Mouse (Mus musculus) heart, embryonic 10.5 days (tissue): Measurements from ENCODE around the gene F3. TPM values are rescaled to one million over a fixed set of nuclear protein-coding genes. Genes with fewer than 3 reads are reported as not detected.
"Not testable (repeated sequence)": the region's sequence is repeated elsewhere in the genome, so short reads cannot be mapped to it uniquely, and the experiment has no call there.

Source experiments
- DNase-seq: peaks from one replicate; pipeline ENCODE4 v3.0.0-alpha.2; 2017; ENCODE audit warnings: low spot score
- H3K27ac ChIP-seq: fragments of 300-500 bp; sonication (generic); 2 replicates; pipeline ENCODE4 v1.5.1; 2016; ENCODE audit warnings: mild to moderate bottlenecking
- H3K27me3 ChIP-seq: fragments of 300-500 bp; sonication (generic); 2 replicates; pipeline ENCODE4 v1.6.1; 2016; ENCODE audit warnings: mild to moderate bottlenecking; ENCODE audit not compliant: poor library complexity, insufficient read depth, severe bottlenecking
- H3K36me3 ChIP-seq: fragments of 300-500 bp; sonication (generic); 2 replicates; pipeline ENCODE4 v1.6.1; 2016; ENCODE audit warnings: mild to moderate bottlenecking, moderate library complexity
- H3K4me1 ChIP-seq: fragments of 300-500 bp; sonication (generic); 2 replicates; pipeline ENCODE4 v1.6.1; 2016; ENCODE audit warnings: mild to moderate bottlenecking
- H3K4me3 ChIP-seq: fragments of 300-500 bp; sonication (generic); 2 replicates; pipeline ENCODE4 v1.5.1; 2016; ENCODE audit warnings: mild to moderate bottlenecking, moderate library complexity
- H3K9me3 ChIP-seq: fragments of 300-500 bp; sonication (generic); 2 replicates; pipeline ENCODE4 v1.6.1; 2016; ENCODE audit warnings: mild to moderate bottlenecking, moderate library complexity
- WGBS: fragments of 180-500 bp; shearing (Covaris S2); methylation state at CpG from one replicate; pipeline ENCODE4 v1.1.7; 2016; 5-methylcytosine and 5-hydroxymethylcytosine counted together
- polyA plus RNA-seq: library from polyadenylated mRNA; unstranded; fragments of >200 nt; fragmentation: Nextera tagmentation; extraction: Ambion mirVana; gene quantifications from 2 replicates; pipeline ENCODE4 v1.2.1, GENCODE M21; 2016

Gene F3
- polyA plus RNA-seq, 1 experiment from 2014 or later: 9.2 TPM

DNA sequence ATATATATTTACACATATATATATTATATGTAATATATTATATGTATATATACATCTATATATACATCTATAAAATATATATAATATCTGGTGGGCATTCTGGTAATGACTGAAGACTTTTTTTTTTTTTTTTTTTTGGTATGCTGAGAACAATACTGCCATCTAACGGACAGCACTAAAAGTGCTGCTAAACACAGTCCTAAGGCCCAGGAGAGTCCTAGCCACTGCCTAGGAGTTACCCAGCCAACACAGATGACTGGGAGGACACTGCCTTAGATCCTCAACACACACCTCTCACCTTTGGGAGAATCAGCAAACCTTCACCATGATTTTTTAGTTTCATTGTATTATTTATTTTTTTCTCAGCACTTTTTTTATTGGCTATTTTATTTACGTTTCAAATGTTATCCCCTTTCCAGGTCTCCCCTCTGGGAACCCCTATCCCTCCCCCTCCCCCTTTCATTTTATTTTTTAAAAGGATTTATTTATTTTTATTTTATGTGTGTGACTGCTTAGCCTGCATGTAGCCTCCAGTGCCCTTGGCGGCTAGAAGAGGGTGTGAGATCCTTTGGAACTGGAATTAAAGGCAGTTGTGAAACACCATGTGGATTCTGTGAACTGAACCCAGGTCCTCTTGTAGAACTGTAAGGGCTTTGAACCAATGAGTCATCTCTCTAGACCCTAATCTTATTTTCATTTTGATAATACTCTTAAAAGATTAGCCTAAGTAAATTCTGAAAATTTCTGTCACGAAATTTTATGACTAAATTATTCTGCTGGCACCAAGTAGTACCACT lies 38.9 kb downstream of the F3 start:
- no peak for DNase-seq
- peaks cover 52% of the 10 kb centered on the region for H3K36me3 ChIP-seq
- H3K27me3 ChIP-seq: no peaks in the 10 kb centered on the region
- WGBS: 64% methylated on average over 4 of the region's 4 CpGs
- H3K27ac ChIP-seq: no peak overlapping the region
- H3K9me3 ChIP-seq: no peaks in the 10 kb centered on the region
- no peaks in the 10 kb centered on the region for H3K4me1 ChIP-seq
- H3K4me3 ChIP-seq: no peak overlapping the region

DNA sequence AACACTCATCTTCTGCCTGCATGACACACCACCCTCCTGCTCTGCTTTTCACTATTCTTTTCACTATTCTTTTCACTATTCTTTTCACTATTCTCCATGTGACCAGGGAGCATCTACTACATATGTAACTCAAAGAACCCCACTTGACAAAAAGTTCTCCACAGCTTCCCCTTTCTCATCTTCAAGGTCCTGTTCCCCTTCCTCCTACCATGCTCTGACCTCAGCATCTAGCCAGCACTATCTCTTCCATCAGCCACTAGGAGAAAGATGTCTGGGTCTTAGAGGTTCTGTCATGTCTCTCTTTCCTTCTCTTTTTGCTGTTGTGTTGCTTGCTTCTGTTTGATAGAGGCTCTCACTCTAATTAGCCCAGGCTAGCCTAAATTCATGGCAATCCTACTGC lies 42.7 kb downstream of the F3 start:
- no peak for DNase-seq
- no peak overlapping the region for H3K27ac ChIP-seq
- no peaks in the 10 kb centered on the region for H3K27me3 ChIP-seq
- no peaks in the 10 kb centered on the region for H3K9me3 ChIP-seq
- no peaks in the 10 kb centered on the region for H3K4me1 ChIP-seq
- H3K36me3 ChIP-seq: peaks cover 66% of the 10 kb centered on the region
- H3K4me3 ChIP-seq: no peak overlapping the region

DNA sequence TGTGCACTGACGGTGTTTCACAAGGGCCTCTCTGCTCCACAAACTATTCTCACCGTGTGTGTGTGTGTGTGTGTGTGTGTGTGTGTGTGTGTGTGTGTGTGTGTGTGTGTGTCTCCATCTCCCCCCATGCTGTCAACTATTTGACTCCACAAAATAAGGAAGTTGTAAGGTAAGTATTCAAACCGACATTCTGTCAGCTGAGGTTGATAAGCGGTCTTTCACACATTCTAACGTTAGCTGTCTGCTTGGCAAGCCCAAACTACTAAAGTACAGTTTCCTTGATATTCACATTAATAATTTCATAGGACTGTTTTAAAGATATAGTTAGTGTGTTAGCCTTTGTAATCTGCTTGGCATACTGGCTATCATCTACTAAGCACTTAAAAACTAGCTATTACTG lies 43.5 kb downstream of the F3 start:
- 84% methylated on average over 5 of the region's 5 CpGs for WGBS
- Histone ChIP-seq H3K4me3 (no peak overlapping the region), H3K27ac (no peak overlapping the region), H3K27me3 (no peaks in the 10 kb centered on the region), H3K4me1 (no peaks in the 10 kb centered on the region), H3K9me3 (no peaks in the 10 kb centered on the region), H3K36me3 (peaks cover 74% of the 10 kb centered on the region)
- no peak for DNase-seq

DNA sequence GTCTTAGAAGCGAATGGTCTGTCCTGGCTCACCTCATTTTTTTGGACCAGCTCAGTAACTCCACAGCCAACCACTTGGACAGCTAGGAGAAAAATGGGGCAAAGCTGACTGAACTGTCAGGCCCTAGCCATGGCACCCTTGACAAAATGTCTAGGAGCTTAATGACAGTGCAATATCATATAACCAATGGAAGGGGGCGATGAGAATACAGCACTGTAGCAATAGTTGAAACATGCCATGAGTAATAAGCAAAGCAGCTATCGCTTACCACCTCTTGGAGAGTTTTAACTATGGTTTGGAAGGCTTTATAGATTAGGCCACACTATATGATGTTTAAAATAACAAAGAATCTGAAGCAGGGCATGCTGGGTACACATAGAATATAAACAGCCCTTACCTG lies 45.4 kb downstream of the F3 start:
- Histone ChIP-seq H3K9me3 (no peaks in the 10 kb centered on the region), H3K4me3 (no peak overlapping the region), H3K27ac (no peak overlapping the region), H3K27me3 (no peaks in the 10 kb centered on the region), H3K4me1 (no peaks in the 10 kb centered on the region), H3K36me3 (peaks cover 84% of the 10 kb centered on the region)
- no peak for DNase-seq
- WGBS: 91% methylated on average over 3 of the region's 3 CpGs

DNA sequence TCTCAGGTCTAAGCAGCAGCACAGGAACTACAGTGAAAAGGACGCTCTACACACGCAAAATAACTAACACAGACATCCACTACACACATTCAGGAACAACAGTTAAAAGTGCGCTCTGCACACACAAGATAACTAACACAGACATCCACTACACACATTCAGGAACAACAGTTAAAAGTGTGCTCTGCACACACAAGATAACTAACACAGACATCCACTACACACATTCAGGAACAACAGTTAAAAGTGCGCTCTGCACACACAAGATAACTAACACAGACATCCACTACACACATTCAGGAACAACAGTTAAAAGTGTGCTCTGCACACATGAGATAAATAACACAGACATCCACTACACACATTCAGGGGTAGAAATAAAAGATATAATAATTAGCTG lies 50.0 kb downstream of the F3 start:
- H3K9me3 ChIP-seq, H3K4me3 ChIP-seq, DNase-seq, H3K4me1 ChIP-seq, H3K27ac ChIP-seq, H3K27me3 ChIP-seq: not testable (repeated sequence)
- peaks cover 71% of the 10 kb centered on the region for H3K36me3 ChIP-seq
- WGBS: 90% methylated on average over 4 of the region's 4 CpGs

DNA sequence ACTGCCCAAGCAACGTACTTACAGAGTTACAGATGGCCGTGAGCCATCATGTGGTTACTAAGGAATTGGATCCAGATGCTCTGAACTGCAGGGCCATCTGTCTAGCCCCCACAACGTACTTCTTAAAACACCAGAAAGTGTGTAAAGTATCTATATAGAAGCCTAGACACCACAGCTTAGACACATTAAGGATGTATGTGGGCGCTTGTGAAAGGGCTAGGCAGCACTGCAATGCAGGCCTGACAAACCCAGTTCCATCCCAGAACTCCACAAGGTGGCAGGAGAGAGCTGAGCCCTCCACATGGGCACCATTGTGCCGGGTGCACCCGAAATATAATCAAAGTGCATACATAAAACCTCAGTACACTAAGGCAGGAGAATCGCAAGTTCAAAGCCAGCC lies 54.6 kb downstream of the F3 start:
- 60% methylated on average over 7 of the region's 7 CpGs for WGBS
- no peak for DNase-seq
- Histone ChIP-seq H3K36me3 (peaks cover 35% of the 10 kb centered on the region), H3K9me3 (no peaks in the 10 kb centered on the region), H3K4me3 (no peak overlapping the region), H3K27ac (no peak overlapping the region), H3K4me1 (no peaks in the 10 kb centered on the region), H3K27me3 (no peaks in the 10 kb centered on the region)

DNA sequence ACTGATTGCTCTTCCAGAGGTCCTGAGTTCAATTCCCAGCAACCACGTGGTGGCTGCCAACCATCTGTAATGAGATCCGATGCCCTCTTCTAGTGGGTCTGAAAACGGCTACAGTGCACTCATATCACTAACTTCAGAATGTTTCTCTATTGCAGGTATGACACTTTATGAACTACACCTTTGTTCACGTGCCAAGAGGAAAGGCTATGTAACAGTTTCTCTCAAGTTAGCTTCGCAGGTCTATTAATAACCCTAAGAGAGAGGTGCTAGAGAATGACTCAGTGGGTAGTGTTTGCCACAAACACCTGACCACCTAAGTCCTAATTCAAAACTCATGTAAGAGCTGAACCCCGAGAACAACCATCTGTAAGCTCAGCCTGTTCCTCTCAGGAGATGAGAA lies 59.7 kb downstream of the F3 start:
- no peak for DNase-seq
- Histone ChIP-seq H3K36me3 (peaks cover 6% of the 10 kb centered on the region; the same call in 1 of the 2 replicates), H3K27ac (no peak overlapping the region), H3K27me3 (no peaks in the 10 kb centered on the region), H3K4me3 (no peak overlapping the region), H3K9me3 (no peaks in the 10 kb centered on the region), H3K4me1 (no peaks in the 10 kb centered on the region)
- 83% methylated on average over 6 of the region's 6 CpGs for WGBS

Other genes starting within 250 kb of the F3 start
- gene Slc44a3, start 191.1 kb upstream of the F3 start, polyA plus RNA-seq: 1.1 and 1.3 TPM in 2 replicates
- not detected in 2 replicates for gene 4930432M17Rik, start 52.8 kb upstream of the F3 start, polyA plus RNA-seq
- 45.5 and 46.1 TPM in 2 replicates for gene Abcd3, start 91.8 kb downstream of the F3 start, polyA plus RNA-seq
- 68.3 and 92.7 TPM in 2 replicates for gene Arhgap29, start 229.0 kb downstream of the F3 start, polyA plus RNA-seq